Mouse (Mus musculus) lung, embryonic 15.5 days (tissue): Measurements from ENCODE around the gene Ncoa6. TPM values are rescaled to one million over a fixed set of nuclear protein-coding genes. Genes with fewer than 3 reads are reported as not detected.

Source experiments
- ATAC-seq: fragments of 200-750 bp; cut with Nextera tagmentation; 2 replicates; pipeline ENCODE4 v1.8.0; 2017; ENCODE audit warnings: moderate number of reproducible peaks, borderline replicate concordance; ENCODE audit not compliant: low FRiP score, low TSS enrichment; ENCODE audit errors: extremely low read depth
- H3K27ac ChIP-seq: fragments of 300-500 bp; sonication (generic); 2 replicates; pipeline ENCODE4 v1.5.1; 2015; ENCODE audit warnings: moderate library complexity, mild to moderate bottlenecking, inconsistent platforms
- H3K27me3 ChIP-seq: fragments of 300-500 bp; sonication (generic); 2 replicates; pipeline ENCODE4 v1.6.1; 2015; ENCODE audit warnings: inconsistent platforms
- H3K36me3 ChIP-seq: fragments of 300-500 bp; sonication (generic); 2 replicates; pipeline ENCODE4 v1.6.1; 2015; ENCODE audit warnings: inconsistent platforms
- H3K4me1 ChIP-seq: fragments of 300-500 bp; sonication (generic); 2 replicates; pipeline ENCODE4 v1.6.1; 2015; ENCODE audit warnings: inconsistent platforms
- H3K4me2 ChIP-seq: fragments of 300-500 bp; sonication (generic); 2 replicates; pipeline ENCODE4 v1.6.1; 2015; ENCODE audit warnings: inconsistent platforms, mild to moderate bottlenecking, moderate library complexity
- H3K4me3 ChIP-seq: fragments of 300-500 bp; sonication (generic); 2 replicates; pipeline ENCODE4 v1.5.1; 2015; ENCODE audit warnings: mild to moderate bottlenecking, inconsistent platforms
- H3K9ac ChIP-seq: fragments of 300-500 bp; sonication (generic); 2 replicates; pipeline ENCODE4 v1.6.1; 2015; ENCODE audit warnings: inconsistent platforms
- H3K9me3 ChIP-seq: fragments of 300-500 bp; sonication (generic); 2 replicates; pipeline ENCODE4 v1.6.1; 2016; ENCODE audit warnings: inconsistent platforms
- WGBS: fragments of 180-500 bp; shearing (Covaris S2); methylation state at CpG from one replicate; pipeline ENCODE4 v1.1.7; 2015; 5-methylcytosine and 5-hydroxymethylcytosine counted together
- polyA plus RNA-seq: library from polyadenylated mRNA; unstranded; fragments of >200 nt; fragmentation: Nextera tagmentation; extraction: Ambion mirVana; gene quantifications from 2 replicates; pipeline ENCODE4 v1.2.1, GENCODE M21; 2015

Gene Ncoa6
- polyA plus RNA-seq: 13.8 and 16.6 TPM in 2 replicates

- peak within 1 kb of the TSS; percentile 85 for H3K27ac ChIP-seq
- H3K9ac ChIP-seq: peak within 1 kb of the TSS; percentile 96
- WGBS: under 1% methylated on average over 26 of the region's 72 CpGs
- peak; percentile 85 for ATAC-seq
- no peaks in the 10 kb centered on the region for H3K27me3 ChIP-seq
- H3K4me1 ChIP-seq: peaks cover 27% of the 10 kb centered on the region
- no peaks in the 10 kb centered on the region for H3K9me3 ChIP-seq
- H3K4me2 ChIP-seq: peak within 1 kb of the TSS; percentile 72
- H3K4me3 ChIP-seq: peak within 1 kb of the TSS; percentile 96
- no peaks in the 10 kb centered on the region for H3K36me3 ChIP-seq
Measured at GRCm38 (mm10) chr2:155473570-155474088, at the start of gene Ncoa6. TSS of gene Ncoa6 (minus strand) at chr2:155473894.

GRCm38 (mm10) chr2:155518531-155519270, 45.0 kb upstream of the Ncoa6 start:
- peak overlapping the region; percentile 55 for H3K9ac ChIP-seq
- H3K36me3 ChIP-seq: no peaks in the 10 kb centered on the region
- no peak for ATAC-seq
- H3K4me1 ChIP-seq: peaks cover 16% of the 10 kb centered on the region
- peak overlapping the region; percentile 80 for H3K4me2 ChIP-seq
- H3K4me3 ChIP-seq: peak overlapping the region; percentile 90
- H3K27ac ChIP-seq: no peak overlapping the region
- 26% methylated on average over 18 of the region's 18 CpGs for WGBS
- peaks cover 26% of the 10 kb centered on the region for H3K27me3 ChIP-seq
- no peaks in the 10 kb centered on the region for H3K9me3 ChIP-seq

- WGBS: 3% methylated on average over 70 of the region's 70 CpGs
- peaks cover 35% of the 10 kb centered on the region for H3K27me3 ChIP-seq
- peaks cover 16% of the 10 kb centered on the region for H3K4me1 ChIP-seq
- H3K9me3 ChIP-seq: no peaks in the 10 kb centered on the region
- ATAC-seq: peak; percentile 99
- H3K27ac ChIP-seq: peak within 1 kb of the TSS; percentile 52; the same call in 1 of the 2 replicates
- no peaks in the 10 kb centered on the region for H3K36me3 ChIP-seq
- peak within 1 kb of the TSS; percentile 90 for H3K4me3 ChIP-seq
- peak within 1 kb of the TSS; percentile 80 for H3K4me2 ChIP-seq
- H3K9ac ChIP-seq: peak within 1 kb of the TSS; percentile 55
Measured at GRCm38 (mm10) chr2:155517455-155518423, 44.0 kb upstream of the Ncoa6 start, which contains the start of the genes Acss2 and Ggt7. TSS of gene Acss2 (plus strand) at chr2:155517948. TSS of gene Ggt7 (minus strand) at chr2:155518237.

- no peaks in the 10 kb centered on the region for H3K36me3 ChIP-seq
- H3K27me3 ChIP-seq: peaks cover 36% of the 10 kb centered on the region
- H3K4me1 ChIP-seq: peaks cover 16% of the 10 kb centered on the region
- no peak overlapping the region for H3K4me2 ChIP-seq
- no peak overlapping the region for H3K27ac ChIP-seq
- no peaks in the 10 kb centered on the region for H3K9me3 ChIP-seq
- WGBS: 6% methylated on average over 1 of the region's 1 CpGs
- no peak overlapping the region for H3K9ac ChIP-seq
- no peak for ATAC-seq
- no peak overlapping the region for H3K4me3 ChIP-seq
Measured at GRCm38 (mm10) chr2:155515941-155516340, 42.2 kb upstream of the Ncoa6 start.

- 5% methylated on average over 23 of the region's 23 CpGs for WGBS
- ATAC-seq: no peak
- H3K4me1 ChIP-seq: peaks cover 16% of the 10 kb centered on the region
Measured at GRCm38 (mm10) chr2:155514666-155515065, 41.0 kb upstream of the Ncoa6 start.

GRCm38 (mm10) chr2:155513543-155513942, 39.8 kb upstream of the Ncoa6 start:
- no peak for ATAC-seq
- Histone ChIP-seq H3K27ac (no peak overlapping the region), H3K27me3 (peaks cover 36% of the 10 kb centered on the region), H3K9me3 (no peaks in the 10 kb centered on the region), H3K4me3 (no peak overlapping the region), H3K36me3 (no peaks in the 10 kb centered on the region), H3K9ac (no peak overlapping the region), H3K4me2 (no peak overlapping the region), H3K4me1 (peaks cover 14% of the 10 kb centered on the region)
- 50% methylated on average over 5 of the region's 5 CpGs for WGBS

More at GRCm38 (mm10) chr2:155514666-155515065, 41.0 kb upstream of the Ncoa6 start:
- peak overlapping the region; percentile 30 for H3K4me3 ChIP-seq
- H3K27me3 ChIP-seq: peaks cover 36% of the 10 kb centered on the region
- H3K27ac ChIP-seq: no peak overlapping the region
- H3K4me2 ChIP-seq: peak overlapping the region; percentile 53
- H3K9me3 ChIP-seq: no peaks in the 10 kb centered on the region
- no peaks in the 10 kb centered on the region for H3K36me3 ChIP-seq
- peak overlapping the region; percentile 18; the same call in 1 of the 2 replicates for H3K9ac ChIP-seq

- Histone ChIP-seq H3K4me2 (no peak overlapping the region), H3K27ac (no peak overlapping the region), H3K9ac (no peak overlapping the region), H3K4me3 (no peak overlapping the region), H3K27me3 (peaks cover 36% of the 10 kb centered on the region), H3K4me1 (peaks cover 12% of the 10 kb centered on the region), H3K36me3 (no peaks in the 10 kb centered on the region), H3K9me3 (no peaks in the 10 kb centered on the region)
- 58% methylated on average over 4 of the region's 4 CpGs for WGBS
- no peak for ATAC-seq
Measured at GRCm38 (mm10) chr2:155512479-155512878, 38.8 kb upstream of the Ncoa6 start.

GRCm38 (mm10) chr2:155507721-155508470, 34.2 kb upstream of the Ncoa6 start:
- Histone ChIP-seq H3K9me3 (no peaks in the 10 kb centered on the region), H3K27ac (no peak overlapping the region), H3K4me3 (no peak overlapping the region), H3K4me2 (no peak overlapping the region), H3K4me1 (peaks cover 6% of the 10 kb centered on the region; the same call in 1 of the 2 replicates), H3K27me3 (peaks cover 2% of the 10 kb centered on the region; the same call in 1 of the 2 replicates), H3K9ac (no peak overlapping the region), H3K36me3 (no peaks in the 10 kb centered on the region)
- WGBS: 64% methylated on average over 10 of the region's 10 CpGs
- ATAC-seq: no peak

GRCm38 (mm10) chr2:155505811-155506210, 32.1 kb upstream of the Ncoa6 start:
- H3K27ac ChIP-seq: no peak overlapping the region
- H3K4me1 ChIP-seq: peaks cover 6% of the 10 kb centered on the region; the same call in 1 of the 2 replicates
- H3K27me3 ChIP-seq: no peaks in the 10 kb centered on the region
- 84% methylated on average over 9 of the region's 9 CpGs for WGBS
- ATAC-seq: no peak
- no peaks in the 10 kb centered on the region for H3K9me3 ChIP-seq
- H3K4me2 ChIP-seq: no peak overlapping the region
- no peaks in the 10 kb centered on the region for H3K36me3 ChIP-seq
- H3K9ac ChIP-seq: no peak overlapping the region
- H3K4me3 ChIP-seq: no peak overlapping the region

- peaks cover 6% of the 10 kb centered on the region; the same call in 1 of the 2 replicates for H3K4me1 ChIP-seq
- H3K9me3 ChIP-seq: no peaks in the 10 kb centered on the region
- no peak overlapping the region for H3K4me2 ChIP-seq
- H3K27ac ChIP-seq: no peak overlapping the region
- no peak overlapping the region for H3K9ac ChIP-seq
- no peaks in the 10 kb centered on the region for H3K36me3 ChIP-seq
- no peak for ATAC-seq
- H3K4me3 ChIP-seq: no peak overlapping the region
- WGBS: 43% methylated on average over 13 of the region's 13 CpGs
- no peaks in the 10 kb centered on the region for H3K27me3 ChIP-seq
Measured at GRCm38 (mm10) chr2:155504440-155505355, 31.0 kb upstream of the Ncoa6 start.
